ENCODE assay signal across 9 mouse cellular contexts in genomic region chr11:86577231-86577630, GRCm38 (mm10). TPM values are rescaled to one million over a fixed set of nuclear protein-coding genes. Genes with fewer than 3 reads are reported as not detected.
DNase-seq lines count a peak whose midpoint lies in the region; ATAC-seq and TF ChIP-seq lines count a peak whose summit lies in the region.
"Had no signal": no experiment of that assay in that cellular context is flagged by ENCODE, and none has a peak within 500 bp of the region (broad histone marks: within the 10 kb centered on the region; RNA-seq: fewer than 3 reads in every experiment).

No protein-coding gene starts in this region.

- intact Hi-C loops in left cerebral cortex, postnatal 25 days (cut with DNase I), result no loop called here

- no peaks in the 10 kb centered on the region for H3K36me3 ChIP-seq in liver, embryonic 16.5 days (ENCODE audit: control insufficient read depth, insufficient read depth)
- no peaks in the 10 kb centered on the region for H3K36me3 ChIP-seq in forebrain, postnatal 0 days (ENCODE audit: insufficient read depth)
- H3K36me3 ChIP-seq: limb, embryonic 13.5 days had no signal

- WGBS in bone marrow, adult 2 months, result 28% methylated on average over 4 of the region's 4 CpGs
- 42% methylated on average over 4 of the region's 4 CpGs for WGBS in liver, embryonic 16.5 days (ENCODE audit: insufficient replicate concordance)
- WGBS in forebrain, postnatal 0 days, result 79% methylated on average over 4 of the region's 4 CpGs

- no peak overlapping the region for H3K4me2 ChIP-seq in liver, embryonic 16.5 days (ENCODE audit: low read depth, low read length)
- H3K4me2 ChIP-seq in forebrain, postnatal 0 days (ENCODE audit: low read depth), result no peak overlapping the region
- H3K4me2 ChIP-seq: limb, embryonic 13.5 days had no signal

- H3K4me3 ChIP-seq in bone marrow, adult 2 months (replicated peaks; ENCODE audit: control insufficient read depth, low read depth, low read length), result no peak overlapping the region
- no peak overlapping the region for H3K4me3 ChIP-seq in liver, embryonic 16.5 days (ENCODE audit: low read depth, low read length)
- H3K4me3 ChIP-seq in forebrain, postnatal 0 days (ENCODE audit: low read depth, low read length), result no peak overlapping the region
- H3K4me3 ChIP-seq: limb, embryonic 13.5 days had no signal

- TF ChIP-seq CTCF in bone marrow, adult 2 months (IDR thresholded peaks at IDR 0.05; ENCODE audit: control insufficient read depth, insufficient read depth, low read length), result no peak
- no peak for TF ChIP-seq CTCF in forebrain, postnatal 0 days (IDR thresholded peaks at IDR 0.05; ENCODE audit: low read depth)

- H3K4me1 ChIP-seq in bone marrow, adult 2 months (ENCODE audit: control insufficient read depth, insufficient read depth, low read length), result peaks cover 12% of the 10 kb centered on the region
- H3K4me1 ChIP-seq in liver, embryonic 16.5 days (ENCODE audit: control insufficient read depth, low read depth, low read length), result peaks cover 33% of the 10 kb centered on the region
- no peaks in the 10 kb centered on the region for H3K4me1 ChIP-seq in forebrain, postnatal 0 days (ENCODE audit: insufficient read depth)

- no peak for TF ChIP-seq POLR2A in bone marrow, adult 2 months (IDR thresholded peaks at IDR 0.05; ENCODE audit: borderline replicate concordance, control insufficient read depth, low read depth, low read length)

- H3K27me3 ChIP-seq in liver, embryonic 16.5 days (ENCODE audit: control insufficient read depth, insufficient read depth, low read depth, low read length), result no peaks in the 10 kb centered on the region
- no peaks in the 10 kb centered on the region for H3K27me3 ChIP-seq in forebrain, postnatal 0 days (ENCODE audit: insufficient read depth, low read length)
- H3K27me3 ChIP-seq: limb, embryonic 13.5 days had no signal

- ATAC-seq in liver, embryonic 16.5 days (ENCODE audit: low read depth), result no peak
- ATAC-seq in forebrain, postnatal 0 days, result no peak

- H3K27ac ChIP-seq in bone marrow, adult 2 months (ENCODE audit: control insufficient read depth, insufficient read depth, low read depth, low read length, poor library complexity), result peak overlapping the region; percentile 70
- H3K27ac ChIP-seq in liver, embryonic 16.5 days (ENCODE audit: low read length), result peak overlapping the region; percentile 15; the same call in 1 of the 2 replicates
- no peak overlapping the region for H3K27ac ChIP-seq in forebrain, postnatal 0 days (ENCODE audit: low read depth, low read length)
- H3K27ac ChIP-seq: limb, embryonic 13.5 days had no signal

- DNase-seq in adrenal gland, adult 8-10 months, result peak; percentile 50
- no peak for DNase-seq in adrenal gland, adult 18-20 months (ENCODE audit: low spot score in 2 of 2)
- DNase-seq in heart, postnatal 4 days, result peak; percentile 53
- DNase-seq in yolk sac, embryonic 10.5 days (ENCODE audit: low spot score), result peak; percentile 49
- no peak for DNase-seq in forebrain, postnatal 0 days
- DNase-seq in left cerebral cortex, postnatal 25 days (ENCODE audit: low spot score in 2 of 2), result no peak

- no peaks in the 10 kb centered on the region for H3K9me3 ChIP-seq in liver, embryonic 16.5 days (replicated peaks; ENCODE audit: control insufficient read depth, low read length)
- no peaks in the 10 kb centered on the region for H3K9me3 ChIP-seq in forebrain, postnatal 0 days (ENCODE audit: low read length)
- H3K9me3 ChIP-seq: limb, embryonic 13.5 days had no signal

- no peak overlapping the region for H3K9ac ChIP-seq in liver, embryonic 16.5 days (ENCODE audit: low read depth, low read length)
- H3K9ac ChIP-seq in forebrain, postnatal 0 days, result no peak overlapping the region
- H3K9ac ChIP-seq: limb, embryonic 13.5 days had no signal

RNA-seq across cellular contexts. Expression of gene Tubd1, which starts 32.4 kb away (rescaled TPM):
- 10 to 100 TPM; 10.5 to 11.5 (median 11.4) TPM for total RNA-seq in adrenal gland, adult 8-10 months (2022)
- total RNA-seq in adrenal gland, adult 18-20 months (2021), result 1 to 10 TPM; 6.2 to 7.7 TPM
- 5.3 and 13.6 TPM in 2 replicates for polyA plus RNA-seq in bone marrow, adult 2 months (2011; ENCODE audit: insufficient read depth, insufficient read length, low replicate concordance, missing spikeins)
- total RNA-seq in heart, postnatal 4 days (2021), result 1 to 10 TPM; 8.4 to 9.7 TPM
- 8.8 TPM in 2 replicates for polyA plus RNA-seq in liver, embryonic 16.5 days (2015; fragmentation: Nextera tagmentation; extraction: Ambion mirVana)
- 3.1 and 4.3 TPM in 2 replicates for total RNA-seq in forebrain, postnatal 0 days (2014; rRNA removed)
- 6.7 and 8.0 TPM in 2 replicates for polyA plus RNA-seq in forebrain, postnatal 0 days (2015; fragmentation: Nextera tagmentation; extraction: Ambion mirVana)
- 1 to 10 TPM; 5.3 to 6.8 TPM for total RNA-seq in left cerebral cortex, postnatal 25 days (2021)

RNA-seq across cellular contexts. Expression of gene Rps6kb1, which starts 32.6 kb away (rescaled TPM):
- total RNA-seq in adrenal gland, adult 8-10 months (2022), result 10 to 100 TPM; 37.4 to 52.1 (median 46.9) TPM
- total RNA-seq in adrenal gland, adult 18-20 months (2021), result 10 to 100 TPM; 31.9 to 43.7 TPM
- 12.1 and 31.4 TPM in 2 replicates for polyA plus RNA-seq in bone marrow, adult 2 months (2011; ENCODE audit: insufficient read depth, insufficient read length, low replicate concordance, missing spikeins)
- 10 to 100 TPM; 27.7 to 28.8 TPM for total RNA-seq in heart, postnatal 4 days (2021)
- 21.1 and 22.0 TPM in 2 replicates for polyA plus RNA-seq in liver, embryonic 16.5 days (2015; fragmentation: Nextera tagmentation; extraction: Ambion mirVana)
- 34.2 and 51.8 TPM in 2 replicates for total RNA-seq in forebrain, postnatal 0 days (2014; rRNA removed)
- 56.3 and 69.2 TPM in 2 replicates for polyA plus RNA-seq in forebrain, postnatal 0 days (2015; fragmentation: Nextera tagmentation; extraction: Ambion mirVana)
- total RNA-seq in left cerebral cortex, postnatal 25 days (2021), result 10 to 100 TPM; 34.1 to 38.1 TPM

Comparison
In these comparisons a context has a peak if more than half of its experiments do, and no peak if none do; other contexts are left out.
1. DNase-seq: peak in adrenal gland, adult 8-10 months (single experiment), heart, postnatal 4 days (single experiment) and yolk sac, embryonic 10.5 days (single experiment); none in adrenal gland, adult 18-20 months (0 of 2), forebrain, postnatal 0 days (single experiment) and left cerebral cortex, postnatal 25 days (0 of 2).